Mouse (Mus musculus) heart, adult 2 months (tissue): Measurements from ENCODE around the gene Zfp663.

Experiments used
- CTCF ChIP-seq: fragments of 200-600 bp; IDR thresholded peaks from 2 replicates; pipeline ENCODE4 v1.8.1; 2022; ENCODE audit warnings: antibody characterized with exemption, mild to moderate bottlenecking, moderate library complexity
- EP300 ChIP-seq: fragments of 200-500 bp; IDR thresholded peaks from 2 replicates; pipeline ENCODE4 v1.6.1; 2011; ENCODE audit warnings: low read depth, low read length, control low read depth; ENCODE audit not compliant: insufficient read depth
- POLR2A ChIP-seq: fragments of 200-500 bp; IDR thresholded peaks from 2 replicates; pipeline ENCODE4 v1.6.1; 2011; ENCODE audit warnings: mild to moderate bottlenecking, low read depth, low read length, control low read depth; ENCODE audit not compliant: insufficient read depth

DNA sequence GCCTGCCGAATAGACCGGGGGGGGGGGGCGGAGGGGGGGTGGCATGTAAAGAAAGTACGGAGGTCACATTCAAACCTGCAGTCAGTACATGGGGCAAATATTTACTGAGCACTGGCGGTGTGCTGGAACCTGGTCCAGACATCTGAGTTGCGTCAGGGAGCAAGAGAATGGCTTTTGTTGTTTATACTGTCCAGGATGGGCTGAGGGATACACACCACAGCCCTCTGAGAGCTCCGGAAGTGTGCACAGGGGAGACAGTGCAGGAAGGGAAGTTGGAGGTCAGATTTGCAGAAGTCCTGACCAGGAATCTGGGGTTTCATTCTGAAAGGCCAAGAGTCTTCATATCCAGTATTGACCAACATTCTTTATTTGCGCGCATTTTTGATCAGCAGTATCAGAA is 36.4 kb upstream of the Zfp663 start:
- TF ChIP-seq CTCF (no peak), EP300 (no peak), POLR2A (no peak)
